ENCODE assay signal across 27 mouse cellular contexts in the genomic region with DNA sequence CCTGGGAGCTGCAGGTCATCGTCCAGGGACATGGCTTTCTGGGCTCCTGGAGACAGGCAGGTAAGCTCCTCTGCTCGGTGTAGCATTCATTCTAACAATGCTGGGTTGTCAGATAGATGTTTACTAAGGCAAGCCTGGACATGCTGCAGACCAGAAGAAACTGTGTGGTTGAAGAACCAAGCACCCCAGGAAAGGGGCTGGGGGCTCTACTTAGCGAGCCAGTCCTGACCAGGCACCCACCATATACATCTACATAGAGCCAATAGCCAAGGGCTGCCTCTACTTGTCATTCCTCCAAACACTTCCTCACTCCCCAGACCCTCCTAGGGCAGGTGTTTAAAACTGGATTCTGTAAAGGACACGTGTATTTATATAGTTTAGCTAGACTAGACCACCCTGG. TPM values are rescaled to one million over a fixed set of nuclear protein-coding genes. Genes with fewer than 3 reads are reported as not detected.
A peak's percentile ranks its signal among the peaks of the same experiment; 100 is the strongest.
DNase-seq lines count a peak whose midpoint lies in the region; TF ChIP-seq lines count a peak whose summit lies in the region.
"Had no signal": no experiment of that assay in that cellular context is flagged by ENCODE, and none has a peak within 500 bp of the region (broad histone marks: within the 10 kb centered on the region; RNA-seq: fewer than 3 reads in every experiment).

No protein-coding gene starts in this region.

- DNase-seq in heart, adult 11 months: peak; percentile 70
- no peak for DNase-seq in heart, postnatal 36 days
- no peak for DNase-seq in layer of hippocampus, adult 2 months (ENCODE audit: low spot score in 2 of 2)
- DNase-seq in layer of hippocampus, adult 8-10 months (ENCODE audit: low spot score in 2 of 2): no peak
- no peak for DNase-seq in cerebellum, postnatal 25 days
- DNase-seq in left cerebral cortex, postnatal 4 days: no peak
- DNase-seq: gastrocnemius, postnatal 14 days had no signal

- peaks cover 2% of the 10 kb centered on the region for H3K4me1 ChIP-seq in ES-Bruce4 (ENCODE audit: control insufficient read depth, insufficient read depth, low read length)
- H3K4me1 ChIP-seq: embryonic facial prominence, embryonic 12.5 days; forebrain, embryonic 12.5 days; heart, embryonic 12.5 days; heart, embryonic 15.5 days; hindbrain, embryonic 15.5 days; intestine, embryonic 15.5 days had no signal

- peaks cover 12% of the 10 kb centered on the region for H3K36me3 ChIP-seq in ES-Bruce4 (ENCODE audit: control insufficient read depth, insufficient read depth, low read length, poor library complexity, severe bottlenecking)

- H3K9me3 ChIP-seq in ES-Bruce4 (replicated peaks; ENCODE audit: control insufficient read depth, insufficient read depth, low read length, poor library complexity, severe bottlenecking): no peaks in the 10 kb centered on the region
- H3K9me3 ChIP-seq: embryonic facial prominence, embryonic 12.5 days; embryonic facial prominence, embryonic 15.5 days; forebrain, embryonic 12.5 days; heart, embryonic 12.5 days; heart, embryonic 15.5 days; hindbrain, embryonic 15.5 days; intestine, embryonic 15.5 days had no signal

- intact Hi-C loops in heart, postnatal 36 days (cut with DNase I): loop anchor here (1.0 kb wide), 2 partner anchors 25 to 89 kb away; no protein-coding TSS in a partner anchor
- intact Hi-C loops in left cerebral cortex, postnatal 4 days (cut with DNase I): no loop called here

- H3K4me3 ChIP-seq in layer of hippocampus, adult 2 months: no peak overlapping the region
- no peak overlapping the region for H3K4me3 ChIP-seq in ES-Bruce4 (ENCODE audit: low read depth, low read length)
- H3K4me3 ChIP-seq: embryonic facial prominence, embryonic 12.5 days; embryonic facial prominence, embryonic 15.5 days; erythroblast, embryonic 14.5 days; forebrain, embryonic 12.5 days; gastrocnemius, adult 2 months; heart, embryonic 12.5 days; heart, embryonic 15.5 days; hindbrain, embryonic 15.5 days; intestine, embryonic 15.5 days had no signal

- H3K9ac ChIP-seq in ES-Bruce4 (ENCODE audit: low read depth, poor library complexity, severe bottlenecking): no peak overlapping the region
- H3K9ac ChIP-seq: embryonic facial prominence, embryonic 12.5 days; embryonic facial prominence, embryonic 15.5 days; forebrain, embryonic 12.5 days; forebrain, postnatal 0 days; heart, embryonic 12.5 days; heart, embryonic 15.5 days; hindbrain, embryonic 15.5 days; intestine, embryonic 15.5 days had no signal

- no peak for TF ChIP-seq EP300 in ES-Bruce4 (IDR thresholded peaks at IDR 0.05; ENCODE audit: insufficient read depth, low read depth, low read length)

- TF ChIP-seq POLR2A in ES-Bruce4 (IDR thresholded peaks at IDR 0.05; ENCODE audit: insufficient read depth, low read length): no peak

- H3K27me3 ChIP-seq in ES-Bruce4 (ENCODE audit: control insufficient read depth, insufficient read depth, low read length, poor library complexity, severe bottlenecking): no peaks in the 10 kb centered on the region
- H3K27me3 ChIP-seq: embryonic facial prominence, embryonic 12.5 days; embryonic facial prominence, embryonic 15.5 days; forebrain, embryonic 12.5 days; hindbrain, embryonic 15.5 days; intestine, embryonic 15.5 days had no signal

- H3K27ac ChIP-seq in layer of hippocampus, adult 2 months: peak overlapping the region; percentile 76
- peak overlapping the region; percentile 48; the same call in 1 of the 2 replicates for H3K27ac ChIP-seq in ES-Bruce4 (ENCODE audit: insufficient read depth, low read length)
- H3K27ac ChIP-seq: embryonic facial prominence, embryonic 12.5 days; embryonic facial prominence, embryonic 15.5 days; forebrain, embryonic 12.5 days; gastrocnemius, adult 2 months; heart, embryonic 15.5 days; hindbrain, embryonic 15.5 days; intestine, embryonic 15.5 days had no signal

- TF ChIP-seq CTCF in layer of hippocampus, adult 2 months (conservative IDR thresholded peaks at IDR 0.05): no peak
- no peak for TF ChIP-seq CTCF in ES-Bruce4 (IDR thresholded peaks at IDR 0.05; ENCODE audit: low read depth, low read length)

RNA-seq across cellular contexts. Expression of gene Adam8, which starts 1.8 kb away (rescaled TPM):
- total RNA-seq in heart, postnatal 36 days (2021): under 1 TPM; 0.49 to 0.61 TPM
- 1 to 10 TPM; 3.4 to 6.0 TPM for total RNA-seq in layer of hippocampus, adult 2 months (2021)
- 1 to 10 TPM; 3.0 to 7.2 (median 4.5) TPM for total RNA-seq in layer of hippocampus, adult 8-10 months (2022)
- polyA plus RNA-seq in ES-Bruce4 (2011; ENCODE audit: insufficient read depth, insufficient read length, low read depth, missing spikeins): 9.2 and 10.6 TPM in 2 replicates
- 1 to 10 TPM; 2.4 to 2.6 TPM for total RNA-seq in left cerebral cortex, postnatal 4 days (2021)

RNA-seq across cellular contexts. Expression of gene 6430531B16Rik, which starts 15.6 kb away (rescaled TPM):
- not detected for total RNA-seq in heart, postnatal 36 days (2021)
- 1 to 10 TPM; 1.3 to 1.5 TPM for total RNA-seq in layer of hippocampus, adult 2 months (2021)
- total RNA-seq in layer of hippocampus, adult 8-10 months (2022): 1 to 10 TPM; 1.2 to 1.9 (median 1.6) TPM
- 3.6 and 3.9 TPM in 2 replicates for polyA plus RNA-seq in ES-Bruce4 (2011; ENCODE audit: insufficient read depth, insufficient read length, low read depth, missing spikeins)
- under 1 TPM; 0.66 to 0.83 TPM for total RNA-seq in left cerebral cortex, postnatal 4 days (2021)
- total RNA-seq: common myeloid progenitor, adult 5-6 weeks; gastrocnemius, adult 2 months; gastrocnemius, postnatal 14 days; gastrocnemius, postnatal 4 days; heart, adult 18-20 months; heart, postnatal 10 days; heart, postnatal 4 days had no signal
- polyA plus RNA-seq: erythroblast, embryonic 14.5 days; heart, embryonic 15.5 days had no signal

RNA-seq across cellular contexts. Expression of gene Zfp511, which starts 42.0 kb away (rescaled TPM):
- 10 to 100 TPM; 10.1 to 12.4 TPM for total RNA-seq in heart, postnatal 36 days (2021)
- total RNA-seq in layer of hippocampus, adult 2 months (2021): 10 to 100 TPM; 24.8 to 28.7 TPM
- 10 to 100 TPM; 21.2 to 27.8 (median 27.0) TPM for total RNA-seq in layer of hippocampus, adult 8-10 months (2022)
- polyA plus RNA-seq in ES-Bruce4 (2011; ENCODE audit: insufficient read depth, insufficient read length, low read depth, missing spikeins): 22.3 and 25.4 TPM in 2 replicates
- total RNA-seq in left cerebral cortex, postnatal 4 days (2021): 10 to 100 TPM; 32.3 to 33.9 TPM

RNA-seq across cellular contexts. Expression of gene Tubgcp2, which starts 42.3 kb away (rescaled TPM):
- total RNA-seq in heart, postnatal 36 days (2021): 10 to 100 TPM; 26.9 to 34.4 TPM
- 10 to 100 TPM; 39.9 to 40.6 TPM for total RNA-seq in layer of hippocampus, adult 2 months (2021)
- total RNA-seq in layer of hippocampus, adult 8-10 months (2022): 10 to 100 TPM; 36.0 to 39.0 (median 36.7) TPM
- 36.3 and 38.3 TPM in 2 replicates for polyA plus RNA-seq in ES-Bruce4 (2011; ENCODE audit: insufficient read depth, insufficient read length, low read depth, missing spikeins)
- total RNA-seq in left cerebral cortex, postnatal 4 days (2021): 10 to 100 TPM; 55.1 to 58.0 TPM

RNA-seq across cellular contexts. Expression of gene Utf1, which starts 50.6 kb away (rescaled TPM):
- not detected for total RNA-seq in heart, postnatal 36 days (2021)
- not detected for total RNA-seq in layer of hippocampus, adult 2 months (2021)
- total RNA-seq in layer of hippocampus, adult 8-10 months (2022): not detected
- polyA plus RNA-seq in ES-Bruce4 (2011; ENCODE audit: insufficient read depth, insufficient read length, low read depth, missing spikeins): 244 and 276 TPM in 2 replicates
- total RNA-seq in left cerebral cortex, postnatal 4 days (2021): not detected
- total RNA-seq: adrenal gland, adult 8-10 months; adrenal gland, postnatal 25 days; common myeloid progenitor, adult 5-6 weeks; forebrain, postnatal 0 days; gastrocnemius, adult 2 months; gastrocnemius, postnatal 14 days; gastrocnemius, postnatal 4 days; heart, adult 18-20 months; heart, postnatal 10 days; heart, postnatal 4 days had no signal
- polyA plus RNA-seq: brain, embryonic 14.5 days; erythroblast, embryonic 14.5 days; forebrain, embryonic 12.5 days; forebrain, postnatal 0 days; heart, embryonic 12.5 days; heart, embryonic 15.5 days; hindbrain, embryonic 11.5 days; hindbrain, embryonic 15.5 days; intestine, embryonic 15.5 days had no signal
